Mouse (Mus musculus): ENCODE measurements at regions not wholly inside any gene's neighbourhood (a gene's known extent, or its start where the extent isn't known, plus 50 kb on each side); places are given as distances from the start of the nearest gene placed in this dataset. TPM values are rescaled to one million over a fixed set of nuclear protein-coding genes. Genes with fewer than 3 reads are reported as not detected.

- DNase-seq: no peak
Measured at GRCm38 (mm10) chr8:36041222-36041864, 275.8 kb downstream of the Gm19410 start.

- no peak for DNase-seq
Measured at GRCm38 (mm10) chr8:36042594-36042993, 277.0 kb downstream of the Gm19410 start.

Small RNA genes lying in the stretch of these regions (microRNA-seq; reads per million reads assigned to microRNA genes)
- not detected for gene Gm22030

Data from adrenal gland, postnatal 10 days (tissue).